Comparison of ENCODE assay signal across 11 mouse cellular contexts in genomic region chr11:11687551-11688185, GRCm38 (mm10). TPM values are rescaled to one million over a fixed set of nuclear protein-coding genes. Genes with fewer than 3 reads are reported as not detected.
A peak's percentile ranks its signal among the peaks of the same experiment; 100 is the strongest.
DNase-seq lines count a peak whose midpoint lies in the region; ATAC-seq and TF ChIP-seq lines count a peak whose summit lies in the region.
"Had no signal": no experiment of that assay in that cellular context is flagged by ENCODE, and none has a peak within 500 bp of the region (broad histone marks: within the 10 kb centered on the region; RNA-seq: fewer than 3 reads in every experiment).

No protein-coding gene starts in this region.

- peaks cover 64% of the 10 kb centered on the region for H3K79me2 ChIP-seq in macrophage (ENCODE audit: inconsistent target)

- H3K4me3 ChIP-seq in heart, embryonic 13.5 days: 0 out of 2 replicates have a peak overlapping the region, but pooled peaks have one; percentile 1
- peak overlapping the region; percentile 49 for H3K4me3 ChIP-seq in spleen, adult 2 months (ENCODE audit: extremely low read depth, insufficient read depth, insufficient read length)
- H3K4me3 ChIP-seq in bone marrow macrophage, adult 2 months (ENCODE audit: insufficient read depth, low read length): peak overlapping the region; percentile 58
- H3K4me3 ChIP-seq in macrophage (ENCODE audit: inconsistent target): peak overlapping the region; percentile 81
- no peak overlapping the region; the same call in 1 of the 2 replicates for H3K4me3 ChIP-seq in layer of hippocampus, adult 2 months

- no peak for TF ChIP-seq CTCF in spleen, adult 2 months (IDR thresholded peaks at IDR 0.05; ENCODE audit: extremely low read depth, insufficient read depth, insufficient read length, insufficient replicate concordance)
- TF ChIP-seq CTCF in bone marrow macrophage, adult 2 months (IDR thresholded peaks at IDR 0.05; ENCODE audit: low read depth, low read length): no peak
- no peak for TF ChIP-seq CTCF in layer of hippocampus, adult 2 months (conservative IDR thresholded peaks at IDR 0.05)

- H3K27me3 ChIP-seq in heart, embryonic 13.5 days (replicated peaks): peaks cover 71% of the 10 kb centered on the region
- H3K27me3 ChIP-seq in spleen, adult 2 months (ENCODE audit: control insufficient read depth, insufficient read depth, low read length): no peaks in the 10 kb centered on the region

- 84% methylated on average over 8 of the region's 8 CpGs for WGBS in heart, embryonic 13.5 days
- WGBS in spleen, adult 2 months: 7% methylated on average over 8 of the region's 8 CpGs
- WGBS in macrophage (ENCODE audit: missing documents): 0% methylated on average over 8 of the region's 8 CpGs

- peak overlapping the region; percentile 1; the same call in 1 of the 2 replicates for H3K4me2 ChIP-seq in heart, embryonic 13.5 days

- H3K36me3 ChIP-seq in heart, embryonic 13.5 days: no peaks in the 10 kb centered on the region
- no peaks in the 10 kb centered on the region for H3K36me3 ChIP-seq in spleen, adult 2 months (ENCODE audit: control insufficient read depth, insufficient read depth, low read length)
- no peaks in the 10 kb centered on the region for H3K36me3 ChIP-seq in macrophage (ENCODE audit: inconsistent target)
- H3K36me3 ChIP-seq: hindbrain, embryonic 10.5 days; lung, embryonic 15.5 days had no signal

- TF ChIP-seq POLR2A in spleen, adult 2 months (IDR thresholded peaks at IDR 0.05; ENCODE audit: low read depth, low read length): no peak
- TF ChIP-seq POLR2A in bone marrow macrophage, adult 2 months (IDR thresholded peaks at IDR 0.05; ENCODE audit: borderline replicate concordance, low read depth, low read length): no peak

- no peak for DNase-seq in heart, adult 9 months (ENCODE audit: low spot score in 2 of 2)
- DNase-seq in spleen, adult 2 months (ENCODE audit: low read depth in 1 of 2, low spot score in 2 of 2): no peak
- DNase-seq in spleen, postnatal 4 days (ENCODE audit: low spot score in 2 of 2): no peak
- DNase-seq in layer of hippocampus, adult 2 months (ENCODE audit: low spot score in 2 of 2): no peak
- DNase-seq: cerebellum, adult 9-10 months had no signal

- H3K9ac ChIP-seq in heart, embryonic 13.5 days: no peak overlapping the region
- H3K9ac ChIP-seq: lung, embryonic 15.5 days had no signal

- no peaks in the 10 kb centered on the region for H3K9me3 ChIP-seq in heart, embryonic 13.5 days
- H3K9me3 ChIP-seq: hindbrain, embryonic 10.5 days; lung, embryonic 15.5 days had no signal

- no peak overlapping the region for H3K27ac ChIP-seq in heart, embryonic 13.5 days (replicated peaks)
- peak overlapping the region; percentile 82 for H3K27ac ChIP-seq in spleen, adult 2 months (ENCODE audit: insufficient read depth, low read length)
- peak overlapping the region; percentile 50 for H3K27ac ChIP-seq in bone marrow macrophage, adult 2 months (ENCODE audit: insufficient read depth, low read depth, low read length)
- H3K27ac ChIP-seq in macrophage: peak overlapping the region; percentile 94
- H3K27ac ChIP-seq in layer of hippocampus, adult 2 months: no peak overlapping the region
- H3K27ac ChIP-seq: hindbrain, embryonic 10.5 days; lung, embryonic 15.5 days had no signal

- no peak for ATAC-seq in heart, embryonic 13.5 days (ENCODE audit: extremely low read depth, insufficient number of reproducible peaks, low FRiP score, low TSS enrichment)
- ATAC-seq in frontal cortex, adult (ENCODE audit: low TSS enrichment): no peak

- peaks cover 17% of the 10 kb centered on the region for H3K4me1 ChIP-seq in heart, embryonic 13.5 days
- H3K4me1 ChIP-seq in spleen, adult 2 months (ENCODE audit: control insufficient read depth, insufficient read depth, insufficient read length): peaks cover 9% of the 10 kb centered on the region
- H3K4me1 ChIP-seq in bone marrow macrophage, adult 2 months (ENCODE audit: control insufficient read depth, insufficient read depth, low read length): peaks cover 10% of the 10 kb centered on the region

RNA-seq across cellular contexts. Expression of gene Ikzf1, which starts 2.9 kb away (rescaled TPM):
- polyA plus RNA-seq in heart, embryonic 13.5 days (2015; fragmentation: Nextera tagmentation; extraction: Ambion mirVana): 1.1 and 2.6 TPM in 2 replicates
- polyA plus RNA-seq in spleen, adult 2 months (2012; rRNA removed): 258 and 419 TPM in 2 replicates
- polyA plus RNA-seq in bone marrow macrophage, adult 2 months (2012; ENCODE audit: insufficient read depth, insufficient read length, missing spikeins): 49.9 and 55.8 TPM in 2 replicates
- total RNA-seq in macrophage (2018; cell fraction: chromatin; rRNA removed): 100 to 1,000 TPM in 5 of 26 experiments, 10 to 100 TPM in 21; 37.4 to 229 (median 70.3) TPM
- total RNA-seq in macrophage (2018; cell fraction: cytosol; rRNA removed): 100 to 1,000 TPM in 1 of 26 experiments, 10 to 100 TPM in 25; 39.3 to 122 (median 50.4) TPM
- 100 to 1,000 TPM in 7 of 26 experiments, 10 to 100 TPM in 19; 43.7 to 239 (median 75.0) TPM for total RNA-seq in macrophage (2018; cell fraction: nucleus; rRNA removed)
- 28.8 to 37.3 TPM (median 32.7 TPM) in 3 replicates for polyA plus RNA-seq in macrophage (2018)
- total RNA-seq in layer of hippocampus, adult 2 months (2021): 1 to 10 TPM; 2.6 to 4.0 TPM

Comparison
In these comparisons a context has a peak if more than half of its experiments do, and no peak if none do; other contexts are left out.
1. H3K27ac ChIP-seq: peak in spleen, adult 2 months (single experiment), bone marrow macrophage, adult 2 months (single experiment) and macrophage (single experiment); none in heart, embryonic 13.5 days (single experiment) and layer of hippocampus, adult 2 months (single experiment).